22 mouse cellular contexts compared by ENCODE assay signal in genomic region chr16:63277556-63277955, GRCm38 (mm10).
DNase-seq lines count a peak whose midpoint lies in the region; ATAC-seq and TF ChIP-seq lines count a peak whose summit lies in the region.
"Had no signal": no experiment of that assay in that cellular context is flagged by ENCODE, and none has a peak within 500 bp of the region (broad histone marks: within the 10 kb centered on the region; RNA-seq: fewer than 3 reads in every experiment).

No protein-coding gene starts in this region.

- no peaks in the 10 kb centered on the region for H3K4me1 ChIP-seq in forebrain, embryonic 16.5 days (replicated peaks; ENCODE audit: control insufficient read depth, insufficient read depth, low read length)
- H3K4me1 ChIP-seq: embryonic facial prominence, embryonic 15.5 days; heart, embryonic 10.5 days; heart, embryonic 13.5 days had no signal

- no peak overlapping the region for H3K27ac ChIP-seq in forebrain, embryonic 16.5 days (ENCODE audit: low read length)
- H3K27ac ChIP-seq: embryonic facial prominence, embryonic 12.5 days; embryonic facial prominence, embryonic 15.5 days; heart, adult 2 months; heart, embryonic 10.5 days; heart, embryonic 13.5 days; hindbrain, embryonic 14.5 days; hindbrain, postnatal 0 days had no signal

- DNase-seq in Muller cell, postnatal 12 days (ENCODE audit: inconsistent ontology term), result peak; percentile 39
- peak; percentile 14 for DNase-seq in adrenal gland, adult 8-10 months
- DNase-seq in adrenal gland, postnatal 25 days, result peak; percentile 12
- peak; percentile 17 for DNase-seq in brain, embryonic 14.5 days (ENCODE audit: low read depth)
- no peak for DNase-seq in liver
- DNase-seq in natural killer cell, adult 2 months (ENCODE audit: low spot score in 2 of 2), result no peak
- DNase-seq: gastrocnemius, postnatal 10 days; gastrocnemius, postnatal 36 days; heart, adult 2 months; heart, postnatal 14 days; heart, postnatal 4 days; kidney, adult 18-20 months had no signal

- H3K4me2 ChIP-seq in forebrain, embryonic 16.5 days (ENCODE audit: low read length), result no peak overlapping the region
- H3K4me2 ChIP-seq: embryonic facial prominence, embryonic 12.5 days; embryonic facial prominence, embryonic 15.5 days; heart, embryonic 13.5 days; hindbrain, embryonic 14.5 days had no signal

- TF ChIP-seq CTCF in brain, embryonic 14.5 days (IDR thresholded peaks at IDR 0.05; ENCODE audit: borderline replicate concordance, extremely low read depth, insufficient read depth, insufficient read length), result no peak

- H3K4me3 ChIP-seq in forebrain, embryonic 16.5 days (replicated peaks; ENCODE audit: low read length), result no peak overlapping the region
- H3K4me3 ChIP-seq: embryonic facial prominence, embryonic 12.5 days; embryonic facial prominence, embryonic 15.5 days; heart, adult 2 months; heart, embryonic 10.5 days; heart, embryonic 13.5 days had no signal

- WGBS in forebrain, embryonic 16.5 days, result 47% methylated on average over 1 of the region's 1 CpGs

- H3K9ac ChIP-seq in forebrain, embryonic 16.5 days (replicated peaks; ENCODE audit: low read depth, low read length), result no peak overlapping the region
- H3K9ac ChIP-seq: embryonic facial prominence, embryonic 12.5 days; embryonic facial prominence, embryonic 15.5 days; heart, embryonic 13.5 days; hindbrain, embryonic 14.5 days had no signal

- no peaks in the 10 kb centered on the region for H3K9me3 ChIP-seq in forebrain, embryonic 16.5 days (ENCODE audit: control insufficient read depth, low read length)
- H3K9me3 ChIP-seq: embryonic facial prominence, embryonic 12.5 days; embryonic facial prominence, embryonic 15.5 days; heart, embryonic 10.5 days; heart, embryonic 13.5 days had no signal

- ATAC-seq in forebrain, embryonic 16.5 days, result no peak
- ATAC-seq: activated CD4-positive, CD25-positive, alpha-beta regulatory T cell, adult 4 months; CD4-positive, CD25-positive, alpha-beta regulatory T cell, adult 4 months; inflammation-experienced regulatory T-cells, adult 6 months had no signal

- no peaks in the 10 kb centered on the region for H3K36me3 ChIP-seq in forebrain, embryonic 16.5 days (ENCODE audit: control insufficient read depth, insufficient read depth)
- H3K36me3 ChIP-seq: embryonic facial prominence, embryonic 12.5 days; embryonic facial prominence, embryonic 15.5 days; heart, embryonic 10.5 days; heart, embryonic 13.5 days had no signal

- TF ChIP-seq POLR2A in brain, embryonic 14.5 days (IDR thresholded peaks at IDR 0.05; ENCODE audit: borderline replicate concordance, extremely low read depth, insufficient read depth, insufficient read length, poor library complexity, severe bottlenecking), result no peak

- no peaks in the 10 kb centered on the region for H3K27me3 ChIP-seq in forebrain, embryonic 16.5 days (replicated peaks; ENCODE audit: control insufficient read depth, insufficient read depth, low read length)
- H3K27me3 ChIP-seq: embryonic facial prominence, embryonic 12.5 days; embryonic facial prominence, embryonic 15.5 days; heart, embryonic 13.5 days had no signal

Comparison
In these comparisons a context has a peak if more than half of its experiments do, and no peak if none do; other contexts are left out.
1. DNase-seq: peak in Muller cell, postnatal 12 days (single experiment), adrenal gland, adult 8-10 months (single experiment), adrenal gland, postnatal 25 days (single experiment) and brain, embryonic 14.5 days (single experiment); none in liver (single experiment) and natural killer cell, adult 2 months (0 of 2).